Mouse (Mus musculus) frontal cortex, postnatal 36 days (tissue): ENCODE results near the gene Platr25.
A peak's percentile ranks its signal among the peaks of the same experiment; 100 is the strongest.
"Not testable (repeated sequence)": the region's sequence is repeated elsewhere in the genome, so short reads cannot be mapped to it uniquely, and the experiment has no call there.

Experiments used
- DNase-seq, 2 experiments: peaks; one replicate each; pipeline ENCODE4 v3.0.0; 2022; ENCODE audit warnings: low spot score in 2 of 2

Platr25 gene

GRCm38 (mm10) chr13:62760432-62761415 lies at the start of gene Platr25:
Gene Platr25 (minus strand): TSS chr13:62760709.
- peak; percentile 16 to 50 for DNase-seq

DNA sequence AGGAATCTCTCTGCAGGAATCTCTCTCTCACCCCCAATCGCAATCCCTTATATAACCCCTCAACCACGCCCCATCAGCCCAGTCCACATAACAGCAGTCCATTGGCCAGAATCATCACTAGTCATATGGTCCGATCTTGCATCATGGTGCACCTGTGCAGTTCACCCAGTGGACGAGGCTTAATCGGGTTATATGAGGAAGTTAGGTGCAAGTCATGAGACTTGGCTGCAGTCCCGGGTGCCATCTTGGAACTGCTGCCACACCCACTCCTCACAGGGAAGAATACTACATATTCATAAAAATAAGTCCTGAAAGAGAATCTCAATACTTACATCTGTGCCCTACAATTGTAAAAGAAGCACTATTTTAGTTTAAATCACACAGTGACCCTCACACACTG lies 47.5 kb upstream of the Platr25 start:
- DNase-seq = not testable (repeated sequence)

- DNase-seq = not testable (repeated sequence)
Measured at GRCm38 (mm10) chr13:62786135-62786493, 25.6 kb upstream of the Platr25 start.

DNA sequence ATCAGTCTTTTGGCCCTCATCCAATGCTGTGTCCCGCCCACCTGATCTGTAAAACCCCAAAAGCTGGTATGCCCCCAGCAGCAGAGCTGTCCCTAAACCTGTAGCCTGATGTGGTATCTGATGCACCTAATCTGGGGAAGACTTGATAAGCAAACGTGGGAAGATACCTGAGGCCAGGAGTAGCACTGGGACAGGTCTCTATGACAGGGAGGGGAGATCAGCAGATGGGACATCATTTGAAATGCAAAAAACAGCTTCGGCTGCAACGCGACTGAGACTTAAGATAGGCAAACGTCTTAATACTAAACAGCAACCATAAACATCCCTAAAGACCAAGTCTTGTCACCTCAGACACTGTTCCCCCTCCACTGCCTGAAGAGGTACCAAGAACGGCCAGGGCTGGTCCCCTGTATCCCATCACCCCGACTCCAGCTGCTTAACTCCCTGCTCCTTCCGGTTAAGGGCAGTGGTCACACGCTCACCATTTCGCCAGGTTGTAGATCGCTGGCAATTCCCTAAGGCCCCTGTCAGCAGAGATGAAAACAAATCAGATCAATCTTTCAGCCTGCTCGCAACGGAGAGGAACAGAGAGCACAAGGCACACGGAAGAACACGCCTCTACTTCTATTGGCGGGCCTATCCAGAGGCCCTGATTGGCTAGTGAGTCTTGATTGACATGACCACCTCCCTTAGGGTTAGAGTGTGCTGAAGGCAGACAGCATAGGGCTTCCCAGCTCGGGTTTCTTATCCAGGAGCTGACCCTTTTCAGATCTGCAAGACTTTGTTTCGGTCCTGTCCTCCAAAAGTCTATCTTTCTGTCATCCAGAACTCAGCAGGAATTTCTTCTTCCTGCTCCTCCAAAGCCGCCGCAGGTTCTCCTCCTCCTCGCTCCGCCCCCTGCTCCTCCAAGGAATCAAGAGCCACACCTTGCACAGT lies 25.0 kb upstream of the Platr25 start, which contains the start of gene Gm5141:
Gene Gm5141 (minus strand): TSS at position 610 of the 936 bp plus-strand sequence.
- DNase-seq = peak; percentile 69 to 71

DNA sequence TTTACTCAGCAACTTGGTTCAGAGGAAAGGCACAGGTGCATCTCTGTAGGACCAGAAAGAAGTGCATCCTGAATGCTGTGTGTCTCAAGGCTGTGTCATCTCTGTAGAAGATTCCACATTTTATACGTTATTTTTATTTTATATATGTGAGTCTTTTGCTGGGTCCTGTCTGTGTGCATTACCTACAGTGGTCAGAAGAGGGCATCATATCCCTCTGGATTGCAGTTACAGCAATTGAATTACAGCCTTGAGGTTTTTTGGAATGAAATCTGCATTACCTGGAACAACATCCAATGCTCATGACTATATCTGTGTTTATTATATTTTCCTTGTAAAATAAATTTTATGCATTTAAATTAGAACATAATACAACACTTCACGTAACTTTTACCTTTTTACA lies 3.3 kb upstream of the Platr25 start:
- peak; percentile 33 to 72 for DNase-seq

GRCm38 (mm10) chr13:62733322-62733721 lies 27.2 kb downstream of the Platr25 start:
- no peak for DNase-seq

DNA sequence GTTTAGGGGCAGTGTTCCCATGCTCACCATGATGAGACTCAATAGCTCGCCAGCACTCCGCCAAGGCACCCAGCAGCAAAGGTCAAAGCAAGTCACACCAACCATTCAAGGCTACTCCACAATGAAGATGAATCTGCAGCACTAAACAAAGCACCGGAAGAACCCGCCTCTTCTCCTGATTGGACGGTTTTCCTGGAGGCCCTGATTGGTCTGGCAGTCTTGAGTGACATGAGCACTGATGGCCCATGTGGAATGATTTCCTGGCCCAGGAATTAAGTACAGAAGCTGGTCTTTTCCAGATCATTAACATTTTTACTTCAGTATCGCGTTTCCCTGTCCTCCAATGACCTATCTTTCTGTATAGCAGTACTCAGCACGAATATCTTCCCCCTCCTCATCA lies 47.9 kb downstream of the Platr25 start:
- not testable (repeated sequence) for DNase-seq

- peak in 1 of 2 experiments; percentile 0 for DNase-seq
Measured at GRCm38 (mm10) chr13:62685287-62685648, 75.2 kb downstream of the Platr25 start.

GRCm38 (mm10) chr13:62684608-62685286 lies 75.8 kb downstream of the Platr25 start:
- peak; percentile 31 to 61 for DNase-seq

GRCm38 (mm10) chr13:62653369-62653743 lies 107.2 kb downstream of the Platr25 start:
- DNase-seq = no peak

DNA sequence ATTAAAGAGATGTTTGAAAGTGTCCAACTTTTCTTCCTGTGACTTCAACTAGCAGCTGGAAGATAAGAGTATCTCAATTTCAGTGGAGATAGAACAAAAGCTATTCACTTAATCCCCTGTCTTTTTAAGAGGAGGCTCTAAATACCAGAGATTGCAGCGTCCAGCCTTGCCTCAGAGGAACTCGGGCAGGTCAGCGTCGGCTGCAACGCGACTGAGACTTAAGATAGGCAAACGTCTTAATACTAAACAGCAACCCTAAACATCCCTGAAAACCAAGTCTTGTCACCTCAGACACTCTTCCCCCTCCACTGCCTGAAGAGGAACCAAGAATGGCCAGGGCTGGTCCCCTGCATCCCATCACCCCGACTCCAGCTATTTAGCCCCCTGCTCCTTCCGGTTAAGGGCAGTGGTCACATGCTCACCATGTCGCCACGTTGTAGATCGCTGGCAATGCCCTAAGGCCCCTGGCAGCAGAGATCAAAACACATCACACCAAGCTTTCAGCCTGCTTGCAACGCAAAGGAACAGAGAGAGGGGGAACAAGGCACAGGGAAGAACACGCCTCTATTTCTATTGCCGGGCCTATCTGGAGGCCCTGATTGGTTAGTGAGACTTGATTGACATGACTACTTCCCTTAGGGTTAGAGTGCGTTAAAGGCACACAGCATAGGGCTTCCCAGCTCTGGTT lies 107.7 kb downstream of the Platr25 start:
- DNase-seq = peak; percentile 59 to 75

- peak in 1 of 2 experiments; percentile 10 for DNase-seq
Measured at GRCm38 (mm10) chr13:62627071-62627470, 133.4 kb downstream of the Platr25 start.

DNA sequence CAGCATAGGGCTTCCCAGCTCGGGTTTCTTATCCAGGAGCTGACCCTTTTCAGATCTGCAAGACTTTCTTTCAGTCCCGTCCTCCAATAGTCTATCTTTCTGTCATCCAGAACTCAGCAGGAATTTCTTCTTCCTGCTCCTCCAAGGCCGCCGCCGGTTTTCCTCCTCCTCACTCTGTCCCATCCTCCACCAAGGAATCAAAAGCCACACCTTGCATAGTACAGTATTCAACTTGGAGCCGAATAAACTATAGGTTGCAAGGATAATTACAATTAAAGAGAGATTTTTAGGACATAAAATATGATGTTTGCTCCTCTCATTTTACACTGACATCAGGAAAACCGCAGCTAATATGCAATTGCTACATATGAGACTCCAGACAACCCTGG lies 136.2 kb downstream of the Platr25 start:
- not testable (repeated sequence) for DNase-seq

DNA sequence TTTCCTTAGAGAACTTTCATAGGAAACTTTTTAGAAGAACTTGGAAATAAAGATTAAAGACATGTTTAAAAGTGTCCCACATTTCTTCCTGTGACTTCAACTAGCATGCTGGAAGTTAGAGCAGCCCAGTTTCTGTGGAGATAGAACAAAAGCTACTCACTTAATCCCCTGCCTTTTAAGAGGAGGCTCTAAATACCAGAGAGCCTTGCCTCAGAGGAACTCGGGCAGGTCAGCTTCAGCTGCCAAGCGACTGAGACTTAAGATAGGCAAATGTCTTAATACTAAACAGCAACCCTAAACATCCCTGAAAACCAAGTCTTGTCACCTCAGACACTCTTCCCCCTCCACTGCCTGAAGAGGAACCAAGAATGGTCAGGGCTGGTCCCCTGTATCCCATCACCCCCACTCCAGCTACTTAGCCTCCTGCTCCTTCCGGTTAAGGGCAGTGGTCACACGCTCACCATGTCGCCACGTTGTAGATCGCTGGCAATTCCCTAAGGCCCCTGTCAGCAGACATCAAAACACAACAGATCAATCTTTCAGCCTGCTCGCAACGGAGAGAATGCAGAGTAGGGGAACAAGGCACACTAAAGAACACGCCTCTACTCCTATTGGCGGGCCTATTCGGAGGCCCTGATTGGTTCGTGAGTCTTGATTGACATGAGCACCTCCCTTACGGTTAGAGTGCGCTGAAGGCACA lies 136.8 kb downstream of the Platr25 start, which contains the start of gene 6720489N17Rik:
Gene 6720489N17Rik (minus strand): TSS at position 606 of the 700 bp plus-strand sequence.
- peak; percentile 60 to 70 for DNase-seq
